11 mouse cellular contexts compared by ENCODE assay signal in the genomic region with DNA sequence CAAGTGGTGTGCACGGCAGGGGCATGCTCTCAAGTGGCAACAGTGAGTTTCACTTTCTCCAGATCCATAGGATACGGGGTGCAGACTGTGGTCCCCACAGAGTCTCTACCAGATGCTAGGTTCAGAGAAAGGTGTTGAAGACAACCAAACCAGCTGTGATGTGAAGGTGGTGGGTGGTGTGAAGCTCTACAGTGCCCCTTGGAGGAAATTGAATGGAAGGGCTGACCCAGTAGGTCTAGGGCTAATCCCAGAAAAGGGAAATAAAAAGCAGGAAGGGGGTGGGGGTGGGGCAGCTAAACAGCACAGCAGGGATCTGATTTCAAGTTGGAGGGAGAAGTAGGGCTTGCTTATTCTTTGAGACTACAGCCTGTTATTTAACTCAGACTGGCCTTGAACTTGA. TPM values are rescaled to one million over a fixed set of nuclear protein-coding genes. Genes with fewer than 3 reads are reported as not detected.
DNase-seq lines count a peak whose midpoint lies in the region; ATAC-seq and TF ChIP-seq lines count a peak whose summit lies in the region.
"Had no signal": no experiment of that assay in that cellular context is flagged by ENCODE, and none has a peak within 500 bp of the region (broad histone marks: within the 10 kb centered on the region; RNA-seq: fewer than 3 reads in every experiment).

No protein-coding gene starts in this region.

- peak; percentile 48 for TF ChIP-seq CTCF in heart, postnatal 0 days (IDR thresholded peaks at IDR 0.05; ENCODE audit: low read depth)
- peak; percentile 29; the same call in 1 of the 2 replicates for TF ChIP-seq CTCF in cortical plate, adult 2 months (IDR thresholded peaks at IDR 0.05; ENCODE audit: extremely low read depth, insufficient read depth, low read length)
- TF ChIP-seq CTCF in forebrain, postnatal 0 days (IDR thresholded peaks at IDR 0.05; ENCODE audit: low read depth), result no peak

- TF ChIP-seq EP300 in heart, postnatal 0 days (IDR thresholded peaks at IDR 0.05; ENCODE audit: low read depth), result no peak

- DNase-seq in heart, postnatal 0 days (ENCODE audit: low spot score), result no peak
- DNase-seq in heart, postnatal 25 days (ENCODE audit: low spot score), result no peak
- peak; percentile 32 for DNase-seq in lung, postnatal 10 days
- DNase-seq in lung, postnatal 14 days, result no peak
- peak; percentile 38 for DNase-seq in thymus, postnatal 25 days
- no peak for DNase-seq in hindbrain, embryonic 10.5 days (ENCODE audit: low spot score)
- no peak for DNase-seq in forebrain, postnatal 0 days
- DNase-seq: cerebellum, postnatal 36 days had no signal

- H3K4me3 ChIP-seq in heart, postnatal 0 days (ENCODE audit: low read depth, low read length), result no peak overlapping the region
- no peak overlapping the region for H3K4me3 ChIP-seq in cortical plate, adult 2 months (ENCODE audit: insufficient read depth, low read length)
- H3K4me3 ChIP-seq in hindbrain, embryonic 10.5 days, result no peak overlapping the region
- no peak overlapping the region for H3K4me3 ChIP-seq in forebrain, postnatal 0 days (ENCODE audit: low read depth, low read length)
- H3K4me3 ChIP-seq: forebrain, embryonic 10.5 days had no signal

- no peaks in the 10 kb centered on the region for H3K4me1 ChIP-seq in heart, postnatal 0 days (ENCODE audit: control insufficient read depth, insufficient read depth)
- no peaks in the 10 kb centered on the region for H3K4me1 ChIP-seq in cortical plate, adult 2 months (ENCODE audit: control insufficient read depth, insufficient read depth, low read length)
- peaks cover 8% of the 10 kb centered on the region; the same call in 1 of the 2 replicates for H3K4me1 ChIP-seq in hindbrain, embryonic 10.5 days (replicated peaks)
- no peaks in the 10 kb centered on the region for H3K4me1 ChIP-seq in forebrain, postnatal 0 days (ENCODE audit: insufficient read depth)

- H3K4me2 ChIP-seq in heart, postnatal 0 days (ENCODE audit: low read depth, low read length), result no peak overlapping the region
- no peak overlapping the region for H3K4me2 ChIP-seq in forebrain, postnatal 0 days (ENCODE audit: low read depth)

- H3K36me3 ChIP-seq in heart, postnatal 0 days (replicated peaks; ENCODE audit: control insufficient read depth, insufficient read depth, low read length), result no peaks in the 10 kb centered on the region
- no peaks in the 10 kb centered on the region for H3K36me3 ChIP-seq in hindbrain, embryonic 10.5 days
- H3K36me3 ChIP-seq in forebrain, postnatal 0 days (ENCODE audit: insufficient read depth), result no peaks in the 10 kb centered on the region
- H3K36me3 ChIP-seq: forebrain, embryonic 10.5 days had no signal

- no peaks in the 10 kb centered on the region for H3K9me3 ChIP-seq in heart, postnatal 0 days (replicated peaks; ENCODE audit: control insufficient read depth, low read length)
- 0 out of 2 replicates have a peak, but pooled peaks cover 4% of the 10 kb centered on the region for H3K9me3 ChIP-seq in hindbrain, embryonic 10.5 days
- no peaks in the 10 kb centered on the region for H3K9me3 ChIP-seq in forebrain, postnatal 0 days (ENCODE audit: low read length)
- H3K9me3 ChIP-seq: forebrain, embryonic 10.5 days had no signal

- H3K27me3 ChIP-seq in heart, postnatal 0 days (ENCODE audit: control insufficient read depth, insufficient read depth, low read length), result no peaks in the 10 kb centered on the region
- H3K27me3 ChIP-seq in hindbrain, embryonic 10.5 days (ENCODE audit: insufficient read depth, poor library complexity, severe bottlenecking), result no peaks in the 10 kb centered on the region
- no peaks in the 10 kb centered on the region for H3K27me3 ChIP-seq in forebrain, postnatal 0 days (ENCODE audit: insufficient read depth, low read length)

- intact Hi-C loops in heart, postnatal 25 days (cut with DNase I), result loop anchor here (2.0 to 10.0 kb wide), 3 partner anchors 25 to 265 kb away; no protein-coding TSS in a partner anchor

- WGBS in heart, postnatal 0 days, result 53% methylated on average over 2 of the region's 2 CpGs
- WGBS in hindbrain, embryonic 10.5 days, result 81% methylated on average over 2 of the region's 2 CpGs
- 83% methylated on average over 2 of the region's 2 CpGs for WGBS in forebrain, postnatal 0 days

- ATAC-seq in heart, postnatal 0 days (ENCODE audit: insufficient read depth, low read depth), result peak; percentile 41; the same call in 1 of the 2 replicates
- ATAC-seq in forebrain, postnatal 0 days, result no peak
- ATAC-seq: activated CD4-positive, CD25-positive, alpha-beta regulatory T cell, adult 4 months had no signal

- TF ChIP-seq POLR2A in cortical plate, adult 2 months (IDR thresholded peaks at IDR 0.05; ENCODE audit: extremely low read depth, insufficient read depth, low read length), result no peak

- no peak overlapping the region for H3K27ac ChIP-seq in heart, postnatal 0 days (ENCODE audit: low read depth)
- no peak overlapping the region for H3K27ac ChIP-seq in cortical plate, adult 2 months (ENCODE audit: insufficient read depth, low read length)
- H3K27ac ChIP-seq in hindbrain, embryonic 10.5 days, result no peak overlapping the region
- H3K27ac ChIP-seq in forebrain, postnatal 0 days (ENCODE audit: low read depth, low read length), result no peak overlapping the region
- H3K27ac ChIP-seq: forebrain, embryonic 10.5 days had no signal

- no peak overlapping the region for H3K9ac ChIP-seq in heart, postnatal 0 days (replicated peaks; ENCODE audit: low read depth, low read length)
- H3K9ac ChIP-seq in forebrain, postnatal 0 days, result no peak overlapping the region

RNA-seq across cellular contexts. Expression of gene Armc2, which starts 58.4 kb away (rescaled TPM):
- 3.3 and 8.5 TPM in 2 replicates for total RNA-seq in heart, postnatal 0 days (2014; rRNA removed; ENCODE audit: low replicate concordance)
- polyA plus RNA-seq in heart, postnatal 0 days (2015; fragmentation: Nextera tagmentation; extraction: Ambion mirVana), result 1.7 and 2.7 TPM in 2 replicates
- 1 to 10 TPM; 7.8 to 8.2 TPM for total RNA-seq in heart, postnatal 25 days (2021)
- 14.4 and 14.5 TPM in 2 replicates for polyA plus RNA-seq in cortical plate, adult 2 months (2012; rRNA removed)
- 2.6 and 3.5 TPM in 2 replicates for polyA plus RNA-seq in hindbrain, embryonic 10.5 days (2016; fragmentation: Nextera tagmentation; extraction: Ambion mirVana)
- total RNA-seq in forebrain, postnatal 0 days (2014; rRNA removed), result 9.8 and 11.4 TPM in 2 replicates
- polyA plus RNA-seq in forebrain, postnatal 0 days (2015; fragmentation: Nextera tagmentation; extraction: Ambion mirVana), result 10.1 and 14.1 TPM in 2 replicates

Comparison
In these comparisons a context has a peak if more than half of its experiments do, and no peak if none do; other contexts are left out.
1. DNase-seq: peak in lung, postnatal 10 days (single experiment) and thymus, postnatal 25 days (single experiment); none in heart, postnatal 0 days (single experiment), heart, postnatal 25 days (single experiment), lung, postnatal 14 days (single experiment), hindbrain, embryonic 10.5 days (single experiment) and forebrain, postnatal 0 days (single experiment).